Comparison of ENCODE assay signal across 13 mouse cellular contexts in the genomic region with DNA sequence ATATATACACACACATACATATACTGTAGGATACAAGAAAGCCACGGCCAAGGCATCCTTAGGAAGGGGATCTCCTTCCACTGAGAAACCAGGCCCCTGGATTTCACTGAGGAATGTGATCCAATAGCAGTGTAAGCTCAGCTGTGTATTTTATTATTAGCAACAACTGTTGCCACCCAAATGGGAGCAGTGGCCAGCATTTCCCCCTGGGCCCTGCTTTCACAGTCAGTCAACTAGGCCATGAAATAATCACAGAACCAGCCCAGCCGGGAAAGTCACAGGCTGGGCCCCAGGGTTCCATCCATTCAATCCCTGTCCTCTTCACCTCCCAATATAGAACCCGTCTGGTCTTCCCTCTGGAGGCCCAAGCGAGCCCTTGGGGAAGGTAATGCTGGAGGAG.
DNase-seq lines count a peak whose midpoint lies in the region; ATAC-seq and TF ChIP-seq lines count a peak whose summit lies in the region.
"Had no signal": no experiment of that assay in that cellular context is flagged by ENCODE, and none has a peak within 500 bp of the region (broad histone marks: within the 10 kb centered on the region; RNA-seq: fewer than 3 reads in every experiment).

No protein-coding gene starts in this region.

- peaks cover 11% of the 10 kb centered on the region for H3K4me1 ChIP-seq in heart, postnatal 0 days (ENCODE audit: control insufficient read depth, insufficient read depth)
- H3K4me1 ChIP-seq: embryonic facial prominence, embryonic 10.5 days; lung, embryonic 15.5 days had no signal

- no peak for TF ChIP-seq EP300 in heart, postnatal 0 days (IDR thresholded peaks at IDR 0.05; ENCODE audit: low read depth)

- H3K9me3 ChIP-seq in heart, postnatal 0 days (replicated peaks; ENCODE audit: control insufficient read depth, low read length): peaks cover 7% of the 10 kb centered on the region; the same call in 1 of the 2 replicates
- H3K9me3 ChIP-seq: lung, embryonic 15.5 days; megakaryocyte, embryonic 14.5 days had no signal

- TF ChIP-seq CTCF in heart, postnatal 0 days (IDR thresholded peaks at IDR 0.05; ENCODE audit: low read depth): no peak

- H3K4me2 ChIP-seq in heart, postnatal 0 days (ENCODE audit: low read depth, low read length): no peak overlapping the region
- H3K4me2 ChIP-seq: lung, embryonic 15.5 days had no signal

- no peak overlapping the region for H3K4me3 ChIP-seq in heart, postnatal 0 days (ENCODE audit: low read depth, low read length)
- H3K4me3 ChIP-seq: embryonic facial prominence, embryonic 10.5 days; lung, embryonic 15.5 days; megakaryocyte, embryonic 14.5 days had no signal

- H3K27ac ChIP-seq in heart, postnatal 0 days (ENCODE audit: low read depth): peak overlapping the region; percentile 80
- H3K27ac ChIP-seq: embryonic facial prominence, embryonic 10.5 days; kidney, postnatal 0 days; lung, embryonic 15.5 days had no signal

- DNase-seq in adrenal gland, postnatal 10 days: peak; percentile 55
- no peak for DNase-seq in adrenal gland, adult (ENCODE audit: inconsistent age in 2 of 2, low spot score in 1 of 2)
- peak; percentile 25 for DNase-seq in 3T3-L1 (ENCODE audit: low read depth, low spot score)
- peak; percentile 56 to 72 for DNase-seq in heart, adult 18-20 months
- peak; percentile 29 for DNase-seq in heart, postnatal 0 days (ENCODE audit: low spot score)
- no peak for DNase-seq in cerebellum, adult 18-20 months
- no peak for DNase-seq in adrenal gland, postnatal 4 days (ENCODE audit: low spot score in 2 of 2)
- no peak for DNase-seq in layer of hippocampus, adult 11-12 months (ENCODE audit: low spot score)
- DNase-seq: liver had no signal

- H3K9ac ChIP-seq in heart, postnatal 0 days (replicated peaks; ENCODE audit: low read depth, low read length): no peak overlapping the region
- H3K9ac ChIP-seq: lung, embryonic 15.5 days had no signal

- WGBS in heart, postnatal 0 days: 38% methylated on average over 4 of the region's 4 CpGs

- H3K27me3 ChIP-seq in heart, postnatal 0 days (ENCODE audit: control insufficient read depth, insufficient read depth, low read length): no peaks in the 10 kb centered on the region
- H3K27me3 ChIP-seq: lung, embryonic 15.5 days had no signal

- H3K36me3 ChIP-seq in heart, postnatal 0 days (replicated peaks; ENCODE audit: control insufficient read depth, insufficient read depth, low read length): no peaks in the 10 kb centered on the region
- H3K36me3 ChIP-seq: embryonic facial prominence, embryonic 10.5 days; lung, embryonic 15.5 days had no signal

- peak; percentile 68 for ATAC-seq in heart, postnatal 0 days (ENCODE audit: insufficient read depth, low read depth)

Comparison
In these comparisons a context has a peak if more than half of its experiments do, and no peak if none do; other contexts are left out.
1. DNase-seq: peak in adrenal gland, postnatal 10 days (single experiment), 3T3-L1 (single experiment), heart, adult 18-20 months (2 of 2) and heart, postnatal 0 days (single experiment); none in adrenal gland, adult (0 of 2), cerebellum, adult 18-20 months (0 of 2), adrenal gland, postnatal 4 days (0 of 2) and layer of hippocampus, adult 11-12 months (single experiment).